Mouse (Mus musculus): ENCODE measurements around the gene Tex14. TPM values are rescaled to one million over a fixed set of nuclear protein-coding genes. Genes with fewer than 3 reads are reported as not detected.

Tex14 gene
- polyA plus RNA-seq, 1 experiment from 2014 or later, result 0.13 TPM

DNA sequence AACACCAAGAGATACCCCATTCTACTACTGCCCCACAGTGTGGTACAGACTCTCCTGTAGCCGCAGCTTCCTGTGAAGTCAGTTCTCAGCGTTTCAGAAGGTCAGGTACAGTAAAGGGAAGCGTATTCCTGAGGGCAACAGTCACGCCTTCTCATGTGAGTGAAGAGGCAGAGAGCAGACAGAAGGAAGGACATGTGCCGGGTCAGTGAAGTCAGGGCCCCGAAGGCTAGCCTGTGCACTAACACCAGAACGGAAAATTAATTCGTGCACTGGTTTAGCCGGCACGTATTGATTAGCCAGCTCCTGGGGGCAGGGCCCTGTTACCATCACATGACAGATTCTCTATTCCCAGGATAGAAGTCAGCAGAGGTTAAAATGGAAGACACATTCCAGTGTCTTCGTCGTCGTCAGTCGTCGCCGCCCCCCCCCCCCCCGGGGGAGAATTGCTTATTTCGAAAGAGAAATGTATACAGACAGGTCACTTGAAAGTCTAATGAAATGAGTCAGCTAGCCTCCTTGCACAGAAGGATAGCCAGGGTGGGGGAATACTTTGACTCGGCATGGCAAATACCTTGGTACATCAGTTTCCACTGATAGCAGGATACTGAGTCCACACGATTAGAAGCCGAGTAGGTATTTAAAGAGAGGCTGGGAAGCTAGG lies 169.8 kb downstream of the Tex14 start:
- Histone ChIP-seq H3K27ac (no peak overlapping the region), H3K36me3 (ENCODE audit: inconsistent target) (no peaks in the 10 kb centered on the region)
- WGBS (ENCODE audit: missing documents), result 89% methylated on average over 21 of the region's 21 CpGs

DNA sequence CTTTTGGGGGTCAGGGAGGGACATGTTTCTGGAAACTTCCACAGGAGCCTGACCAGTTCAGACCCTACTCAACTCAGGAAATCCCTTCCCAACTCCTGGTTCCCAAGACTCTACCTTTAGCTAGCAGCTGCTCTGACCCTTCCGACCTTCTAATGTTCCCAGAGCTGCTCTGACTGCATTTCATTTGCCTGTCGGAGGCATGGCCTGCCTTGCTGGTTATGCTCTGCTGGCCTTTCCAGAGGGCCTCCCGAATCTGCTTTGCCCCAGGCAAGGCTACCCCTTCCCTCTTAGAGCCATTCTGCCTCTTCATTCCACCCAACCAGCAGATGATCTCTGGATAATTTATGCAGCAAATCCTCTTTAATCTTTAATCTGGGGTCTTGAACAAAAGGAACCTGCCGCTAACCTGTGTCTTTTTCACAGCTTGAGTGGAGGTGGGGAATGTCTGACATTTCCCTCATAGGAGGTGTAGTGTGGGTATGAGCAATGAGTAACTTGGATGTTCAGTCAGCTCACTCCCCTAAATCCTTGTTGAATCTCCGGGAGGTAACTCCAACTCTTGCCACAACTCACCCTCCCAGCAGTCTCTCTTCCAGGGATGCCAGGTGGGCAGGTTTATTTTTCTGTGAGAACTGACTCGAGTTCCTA lies 172.9 kb downstream of the Tex14 start:
- Histone ChIP-seq H3K27ac (no peak overlapping the region), H3K79me2 (ENCODE audit: inconsistent target) (no peaks in the 10 kb centered on the region), H3K36me3 (ENCODE audit: inconsistent target) (no peaks in the 10 kb centered on the region), H3K4me3 (ENCODE audit: inconsistent target) (no peak overlapping the region)
- WGBS (ENCODE audit: missing documents), result 77% methylated on average over 6 of the region's 6 CpGs

More for the DNA sequence above, 169.8 kb downstream of the Tex14 start:
- no peak overlapping the region for H3K4me3 ChIP-seq (ENCODE audit: inconsistent target)
- H3K79me2 ChIP-seq (ENCODE audit: inconsistent target), result no peaks in the 10 kb centered on the region

DNA sequence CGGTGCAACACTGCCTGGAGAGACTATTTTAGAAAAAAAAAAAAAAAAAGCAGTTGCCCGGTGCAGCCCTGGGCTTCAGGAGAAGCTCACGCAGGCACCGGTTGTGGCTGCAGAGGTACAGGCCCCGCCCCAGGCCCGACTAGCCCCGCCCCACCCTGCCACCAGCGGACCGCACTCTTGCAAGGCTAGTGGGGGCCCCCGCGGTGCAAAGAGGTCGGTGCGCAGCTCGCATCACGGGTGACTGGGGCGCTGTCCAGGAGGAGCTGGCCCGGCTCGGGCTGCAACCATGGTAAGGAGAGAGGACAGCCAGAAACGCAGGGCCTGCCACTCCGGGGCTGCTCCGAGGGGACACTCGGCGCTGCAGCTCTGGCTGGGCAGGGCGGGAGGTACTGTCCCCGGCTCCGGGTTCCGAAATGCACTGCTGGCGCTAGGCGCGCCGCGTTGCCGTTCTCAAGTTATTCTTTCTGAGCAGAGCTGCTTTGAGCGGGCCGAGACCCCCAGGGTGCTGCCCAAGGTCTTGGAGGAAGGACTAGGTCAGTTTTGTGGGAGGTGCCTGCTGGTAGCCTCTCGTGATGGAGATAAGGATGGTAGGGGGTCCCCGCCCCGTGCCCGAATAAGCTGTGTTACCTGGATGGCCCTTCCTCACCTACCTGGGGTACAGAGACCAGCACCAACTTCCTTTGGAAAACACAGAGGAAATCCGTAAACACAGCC lies 173.5 kb downstream of the Tex14 start:
- no peak overlapping the region for H3K4me3 ChIP-seq (ENCODE audit: inconsistent target)
- 3% methylated on average over 37 of the region's 40 CpGs for WGBS (ENCODE audit: missing documents)
- H3K27ac ChIP-seq, result no peak overlapping the region
- H3K36me3 ChIP-seq (ENCODE audit: inconsistent target), result no peaks in the 10 kb centered on the region
- no peaks in the 10 kb centered on the region for H3K79me2 ChIP-seq (ENCODE audit: inconsistent target)

DNA sequence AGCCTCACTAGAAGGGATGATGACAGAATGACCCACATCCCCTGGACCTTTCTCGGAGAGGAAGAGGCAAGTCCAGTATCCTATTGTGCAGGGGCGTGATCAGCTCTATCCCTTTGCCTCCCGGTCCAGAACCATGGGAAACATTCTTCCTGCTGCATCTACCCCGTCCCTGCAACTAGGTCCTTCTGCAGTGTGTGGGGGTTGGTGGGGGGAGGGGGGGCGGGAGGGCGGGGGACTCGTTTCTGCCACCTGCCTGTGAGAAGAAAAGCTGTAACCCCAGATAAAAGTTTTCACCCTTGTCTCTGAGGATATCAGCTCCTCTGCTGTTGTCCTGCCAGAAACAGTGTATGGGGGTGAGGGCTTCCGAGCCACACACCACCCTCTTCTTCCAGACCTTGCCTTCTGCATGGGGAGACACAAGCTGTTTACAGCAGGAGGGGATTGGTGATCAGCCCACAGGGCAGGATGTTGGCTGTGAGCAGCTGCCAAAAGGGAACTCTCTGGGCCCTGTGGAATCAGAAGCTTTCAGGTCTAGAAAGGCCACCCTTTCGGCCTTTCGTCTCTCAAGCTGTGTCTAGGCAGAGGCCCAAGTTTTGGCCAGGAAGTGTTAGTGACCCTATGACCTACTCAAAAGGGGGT lies 174.2 kb downstream of the Tex14 start:
- Histone ChIP-seq H3K4me3 (ENCODE audit: inconsistent target) (no peak overlapping the region), H3K79me2 (ENCODE audit: inconsistent target) (no peaks in the 10 kb centered on the region), H3K36me3 (ENCODE audit: inconsistent target) (no peaks in the 10 kb centered on the region), H3K27ac (no peak overlapping the region)
- WGBS (ENCODE audit: missing documents), result 32% methylated on average over 8 of the region's 10 CpGs

DNA sequence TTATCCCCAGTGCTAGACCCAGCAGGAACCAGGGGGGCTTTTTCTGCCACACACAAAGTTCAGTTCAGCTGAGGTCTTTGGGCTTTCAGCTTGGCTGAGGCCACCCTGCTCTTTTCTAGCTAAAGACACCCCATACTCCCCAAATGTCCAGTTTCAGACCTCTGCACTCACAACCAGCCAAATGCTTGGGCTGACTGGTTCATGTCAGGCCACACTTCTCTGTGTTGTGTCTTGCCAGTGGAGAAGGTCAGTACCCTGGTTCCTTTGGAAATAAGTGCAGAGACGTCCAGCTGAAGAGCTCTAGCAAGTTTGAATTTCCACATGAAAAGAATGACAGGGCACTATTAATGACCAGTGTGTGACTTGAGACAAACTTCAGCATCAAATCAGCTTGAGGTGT lies 174.8 kb downstream of the Tex14 start:
- H3K79me2 ChIP-seq (ENCODE audit: inconsistent target), result no peaks in the 10 kb centered on the region
- 75% methylated on average over 1 of the region's 1 CpGs for WGBS (ENCODE audit: missing documents)
- no peak overlapping the region for H3K27ac ChIP-seq
- H3K36me3 ChIP-seq (ENCODE audit: inconsistent target), result no peaks in the 10 kb centered on the region
- H3K4me3 ChIP-seq (ENCODE audit: inconsistent target), result no peak overlapping the region

DNA sequence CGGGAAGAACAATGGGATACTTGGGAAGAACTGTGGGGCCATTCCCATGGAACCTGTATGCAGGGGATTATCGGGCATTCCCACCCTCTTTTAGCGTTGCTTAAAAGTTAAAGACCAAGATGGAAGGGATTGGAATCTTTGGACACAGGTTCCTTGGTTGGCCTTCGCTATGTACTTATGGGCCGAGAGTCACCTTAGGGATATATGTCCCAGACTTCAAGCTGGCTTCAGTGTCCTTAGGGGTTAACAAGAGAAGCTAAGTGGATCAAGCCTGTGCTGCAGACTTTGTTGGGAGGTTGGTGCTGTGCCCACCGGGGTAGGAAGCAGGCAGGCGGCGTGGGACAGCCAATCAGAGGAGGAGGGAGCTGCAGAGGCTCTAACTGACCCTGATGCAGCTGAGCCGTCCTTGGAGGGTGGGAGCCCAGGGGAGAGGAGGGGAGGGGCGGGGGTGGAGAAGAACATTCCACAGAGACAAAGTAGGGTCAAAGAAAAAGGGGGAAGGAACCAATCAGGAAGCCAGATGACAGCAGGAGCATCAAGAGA lies 175.7 kb downstream of the Tex14 start:
- Histone ChIP-seq H3K79me2 (ENCODE audit: inconsistent target) (no peaks in the 10 kb centered on the region), H3K36me3 (ENCODE audit: inconsistent target) (no peaks in the 10 kb centered on the region), H3K4me3 (ENCODE audit: inconsistent target) (no peak overlapping the region), H3K27ac (no peak overlapping the region)
- 86% methylated on average over 10 of the region's 10 CpGs for WGBS (ENCODE audit: missing documents)

DNA sequence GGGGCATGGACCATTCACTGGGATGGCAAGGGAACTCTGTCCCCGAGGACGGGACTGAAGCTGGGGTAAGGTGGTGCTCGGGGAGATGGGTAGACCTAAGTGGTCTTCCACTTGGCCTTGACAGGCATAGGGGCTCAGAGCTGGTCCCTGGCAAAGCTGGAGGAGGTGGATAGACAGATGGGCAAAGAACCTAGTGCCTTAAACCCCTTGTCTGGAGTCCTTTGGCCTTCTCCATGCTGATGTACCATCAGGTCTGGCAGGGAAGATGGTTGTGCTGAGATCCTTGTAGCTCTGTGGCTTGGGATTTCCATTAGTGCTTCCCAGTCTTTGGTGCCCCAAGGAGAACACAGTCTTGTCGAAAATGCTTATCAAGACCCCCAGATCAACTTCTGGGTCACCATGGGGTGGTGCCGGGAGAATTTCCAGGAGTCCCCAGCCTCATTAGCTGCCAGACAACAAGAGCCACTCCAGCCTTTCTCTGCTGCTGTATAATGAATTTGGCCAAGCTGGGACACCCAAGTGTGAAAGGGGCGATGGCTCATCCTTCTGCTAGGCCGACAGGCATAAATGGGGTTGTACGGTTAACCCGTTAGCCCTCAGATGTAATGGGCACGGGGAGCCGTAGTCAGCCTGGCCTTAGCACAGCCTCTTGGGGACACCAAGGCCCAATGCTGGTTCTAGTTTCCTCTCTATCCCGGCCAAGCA lies 176.4 kb downstream of the Tex14 start:
- WGBS (ENCODE audit: missing documents), result 89% methylated on average over 12 of the region's 12 CpGs
- Histone ChIP-seq H3K4me3 (ENCODE audit: inconsistent target) (no peak overlapping the region), H3K36me3 (ENCODE audit: inconsistent target) (no peaks in the 10 kb centered on the region), H3K27ac (no peak overlapping the region), H3K79me2 (ENCODE audit: inconsistent target) (no peaks in the 10 kb centered on the region)

DNA sequence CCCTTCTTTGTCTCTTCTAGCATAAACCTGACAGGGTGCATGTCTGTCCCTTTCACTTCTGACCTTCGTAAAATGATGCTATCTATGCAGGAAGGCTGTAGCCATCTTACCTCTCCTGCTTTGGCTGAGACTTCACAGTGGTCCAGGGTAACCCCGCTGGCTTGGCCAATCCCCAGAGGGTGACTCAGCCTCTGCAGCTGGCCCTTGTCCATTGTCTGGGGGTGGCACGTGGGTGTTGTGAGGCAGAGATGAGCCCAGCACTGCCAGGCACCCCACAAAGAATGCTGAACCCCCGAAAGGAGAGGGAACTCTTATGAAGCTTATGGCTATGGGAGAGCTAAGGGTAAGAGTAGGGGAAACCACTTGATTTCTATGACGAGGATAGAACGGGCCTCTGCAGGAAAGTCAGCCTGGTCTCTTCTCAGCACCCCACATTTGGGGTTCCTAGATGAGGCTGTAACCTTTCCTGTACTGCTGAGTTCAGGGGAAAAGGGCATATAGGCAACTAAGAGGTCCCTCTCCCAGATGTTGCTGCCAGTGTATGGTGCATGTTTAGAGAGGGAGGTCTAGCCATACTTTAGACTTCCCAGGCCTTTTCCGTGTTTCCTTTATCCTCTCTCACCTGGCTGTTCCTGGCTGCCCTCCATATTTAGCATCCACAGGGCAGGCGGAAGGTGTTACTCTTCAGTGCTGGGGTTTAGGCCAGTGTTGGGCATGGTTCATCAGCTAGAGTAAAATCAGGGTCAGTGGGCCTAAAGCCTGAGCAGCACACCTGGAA lies 177.3 kb downstream of the Tex14 start:
- no peaks in the 10 kb centered on the region for H3K79me2 ChIP-seq (ENCODE audit: inconsistent target)
- no peak overlapping the region for H3K4me3 ChIP-seq (ENCODE audit: inconsistent target)
- H3K27ac ChIP-seq, result no peak overlapping the region
- WGBS (ENCODE audit: missing documents), result 85% methylated on average over 8 of the region's 8 CpGs
- H3K36me3 ChIP-seq (ENCODE audit: inconsistent target), result no peaks in the 10 kb centered on the region

DNA sequence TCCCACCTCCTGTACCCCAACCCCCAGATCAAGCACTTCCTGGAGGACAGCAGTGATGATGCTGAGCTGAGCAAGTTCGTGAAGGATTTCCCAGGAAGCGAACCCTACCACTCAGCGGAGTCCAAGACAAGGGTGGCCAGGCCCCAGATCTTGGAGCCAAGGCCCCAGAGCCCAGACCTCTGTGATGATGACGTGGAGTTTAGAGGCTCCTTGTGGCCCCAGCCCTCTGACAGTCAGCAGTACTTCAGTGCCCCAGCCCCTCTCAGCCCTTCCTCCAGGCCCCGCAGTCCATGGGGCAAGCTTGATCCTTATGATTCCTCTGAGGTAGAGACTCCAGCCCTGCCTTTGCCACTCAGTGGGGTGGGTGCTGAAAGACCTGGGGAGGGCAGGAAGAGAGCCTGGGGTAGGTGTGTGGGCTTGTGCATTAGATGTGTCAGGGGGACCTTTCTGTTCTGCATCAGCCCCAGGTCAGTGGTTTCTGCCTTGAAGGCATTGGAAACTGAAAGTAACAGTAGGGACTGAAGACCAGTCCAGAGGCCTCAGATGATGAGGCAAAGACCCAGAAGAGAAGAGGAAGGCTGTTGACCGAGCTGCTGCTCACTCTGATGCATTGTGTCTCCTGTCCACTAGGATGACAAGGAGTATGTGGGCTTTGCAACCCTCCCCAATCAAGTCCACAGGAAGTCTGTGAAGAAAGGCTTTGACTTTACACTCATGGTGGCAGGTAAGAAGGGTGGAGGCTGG lies 178.6 kb downstream of the Tex14 start:
- Histone ChIP-seq H3K4me3 (ENCODE audit: inconsistent target) (no peak overlapping the region), H3K36me3 (ENCODE audit: inconsistent target) (no peaks in the 10 kb centered on the region), H3K27ac (no peak overlapping the region), H3K79me2 (ENCODE audit: inconsistent target) (no peaks in the 10 kb centered on the region)
- WGBS (ENCODE audit: missing documents), result 84% methylated on average over 6 of the region's 6 CpGs

DNA sequence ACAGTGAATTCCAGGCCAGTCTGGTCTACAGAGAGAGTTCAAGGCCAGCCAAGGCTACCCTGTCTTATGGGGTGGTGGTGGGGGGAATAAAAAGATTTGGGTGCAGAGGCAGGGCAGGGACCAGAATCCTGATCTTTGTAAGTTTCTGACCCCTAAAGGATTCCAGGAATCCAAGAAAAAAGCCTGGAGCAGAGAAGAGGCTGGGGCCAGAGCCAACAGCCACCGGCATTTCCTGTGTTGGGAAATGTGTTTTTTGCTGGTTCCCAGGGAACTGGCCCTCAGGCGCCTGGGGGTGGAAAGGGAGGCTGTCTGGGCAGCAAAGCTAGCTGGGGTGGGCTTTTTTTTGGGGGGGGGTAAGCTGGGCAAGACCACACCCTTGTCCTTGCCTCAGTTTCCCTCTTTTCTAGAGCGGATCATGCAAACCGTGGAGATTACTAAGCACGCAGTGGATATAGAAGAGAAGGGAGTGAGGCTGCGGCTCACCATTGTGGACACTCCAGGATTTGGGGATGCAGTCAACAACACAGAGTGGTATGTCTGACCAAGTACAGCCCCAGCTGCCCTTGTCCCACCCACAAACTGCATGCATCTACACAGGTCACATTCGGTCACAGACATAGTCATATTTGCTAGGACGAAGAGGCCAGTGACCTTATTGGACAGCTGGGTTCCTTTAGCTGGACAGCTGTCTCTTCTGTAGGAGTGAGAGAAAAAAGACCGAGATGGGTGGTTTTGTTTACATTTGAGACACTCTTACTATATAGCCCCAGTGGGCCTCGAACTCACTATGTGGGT lies 180.0 kb downstream of the Tex14 start:
- Histone ChIP-seq H3K79me2 (ENCODE audit: inconsistent target) (no peaks in the 10 kb centered on the region), H3K27ac (no peak overlapping the region), H3K4me3 (ENCODE audit: inconsistent target) (no peak overlapping the region)

DNA sequence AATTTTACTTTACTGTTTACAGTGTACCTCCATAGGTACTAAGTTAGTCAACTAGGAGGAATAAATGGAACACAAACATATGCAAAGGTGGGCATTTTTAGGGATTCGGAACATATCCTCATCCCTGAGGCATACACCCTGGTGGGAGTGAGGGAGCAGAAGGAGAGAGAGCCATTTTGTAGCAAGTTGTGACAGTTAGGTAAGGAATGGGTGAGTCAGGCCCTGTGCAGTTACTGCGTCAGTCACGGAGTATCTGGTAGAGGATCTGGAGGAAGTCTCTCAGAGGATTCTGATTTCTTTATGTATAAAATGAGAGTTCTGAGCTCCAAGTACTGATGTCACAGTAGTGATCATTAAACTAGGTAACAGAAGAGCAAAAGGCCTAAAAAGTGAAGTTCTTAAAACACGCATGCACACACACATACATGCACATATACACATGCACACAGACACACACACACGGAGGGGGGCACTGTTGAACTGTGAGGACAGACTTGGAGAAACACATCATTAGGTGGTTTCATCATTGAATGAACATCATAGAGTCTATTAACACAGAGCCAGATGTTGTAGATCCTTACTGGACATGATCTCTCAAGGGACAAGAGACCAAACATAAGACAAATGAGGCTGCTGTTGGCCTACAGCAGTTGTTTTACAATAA lies 182.5 kb downstream of the Tex14 start:
- Histone ChIP-seq H3K27ac (no peak overlapping the region), H3K36me3 (ENCODE audit: inconsistent target) (no peaks in the 10 kb centered on the region), H3K4me3 (ENCODE audit: inconsistent target) (no peak overlapping the region), H3K79me2 (ENCODE audit: inconsistent target) (no peaks in the 10 kb centered on the region)
- 92% methylated on average over 5 of the region's 5 CpGs for WGBS (ENCODE audit: missing documents)

More for the DNA sequence above, 180.0 kb downstream of the Tex14 start:
- H3K36me3 ChIP-seq (ENCODE audit: inconsistent target), result no peaks in the 10 kb centered on the region
- WGBS (ENCODE audit: missing documents), result 90% methylated on average over 10 of the region's 10 CpGs

DNA sequence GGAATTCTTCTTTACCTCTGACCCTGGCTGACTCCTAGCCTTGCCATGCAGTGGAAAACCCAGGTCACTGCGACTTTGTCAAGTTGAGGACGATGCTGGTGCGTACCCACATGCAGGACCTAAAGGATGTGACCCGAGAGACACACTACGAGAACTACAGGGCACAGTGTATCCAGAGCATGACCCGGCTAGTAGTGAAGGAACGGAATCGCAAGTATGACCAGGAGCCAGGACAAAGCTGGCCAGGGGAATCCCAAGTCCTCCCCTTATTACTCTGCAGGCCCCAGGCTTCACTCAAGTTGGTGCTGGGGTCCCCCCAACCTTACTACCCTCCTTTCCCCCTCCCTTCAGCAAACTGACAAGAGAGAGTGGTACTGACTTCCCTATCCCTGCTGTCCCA lies 184.7 kb downstream of the Tex14 start:
- H3K27ac ChIP-seq, result no peak overlapping the region
- peaks cover 8% of the 10 kb centered on the region; the same call in 1 of the 2 replicates for H3K36me3 ChIP-seq (ENCODE audit: inconsistent target)
- WGBS (ENCODE audit: missing documents), result 96% methylated on average over 8 of the region's 8 CpGs
- H3K4me3 ChIP-seq (ENCODE audit: inconsistent target), result no peak overlapping the region
- H3K79me2 ChIP-seq (ENCODE audit: inconsistent target), result peaks cover 18% of the 10 kb centered on the region; the same call in 1 of the 2 replicates

Measured in macrophage (primary cell).